Mouse (Mus musculus) brain, embryonic 14.5 days (tissue): ENCODE data around the gene Mtcl1.

ENCODE experiments used
- CTCF ChIP-seq: fragments of 200-500 bp; IDR thresholded peaks from 2 replicates; pipeline ENCODE4 v1.5.1; 2012; ENCODE audit warnings: inconsistent platforms, mild to moderate bottlenecking, moderate library complexity, borderline replicate concordance; ENCODE audit not compliant: insufficient read depth, insufficient read length; ENCODE audit errors: extremely low read depth
- POLR2A ChIP-seq: fragments of 200-500 bp; IDR thresholded peaks from 2 replicates; pipeline ENCODE4 v1.6.1; 2012; ENCODE audit warnings: mild to moderate bottlenecking, inconsistent platforms, borderline replicate concordance; ENCODE audit not compliant: poor library complexity, insufficient read depth, insufficient read length, severe bottlenecking; ENCODE audit errors: extremely low read depth

DNA sequence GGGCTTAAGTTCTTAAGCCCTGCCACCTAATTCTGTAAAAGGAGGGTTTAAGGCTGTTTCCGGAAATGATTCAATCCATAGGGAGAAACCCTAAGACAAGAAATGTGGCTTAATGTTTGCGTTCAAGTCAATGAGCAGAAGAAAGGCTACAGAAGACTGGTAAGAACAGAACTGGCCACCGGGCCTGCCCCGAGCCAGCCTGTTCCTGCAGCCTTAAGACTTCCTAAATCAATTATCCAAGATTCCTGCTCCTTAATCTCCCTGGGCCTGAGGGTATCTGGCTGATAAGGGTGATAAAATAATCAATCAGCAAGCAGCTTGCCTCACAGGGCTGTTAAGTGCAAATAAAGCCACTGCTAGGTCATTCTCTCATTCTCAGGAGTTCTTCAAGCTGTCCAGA is 31.8 kb downstream of the Mtcl1 start:
- TF ChIP-seq POLR2A = no peak
- TF ChIP-seq CTCF = no peak
